Mouse (Mus musculus) forebrain, embryonic 11.5 days (tissue): ENCODE measurements at regions not wholly inside any gene's neighbourhood (a gene's known extent, or its start where the extent isn't known, plus 50 kb on each side); places are given as distances from the start of the nearest gene placed in this dataset.

Experiments
- ATAC-seq: fragments of 200-750 bp; cut with Nextera tagmentation; replicated peaks from 2 replicates; pipeline ENCODE4 v1.8.0; 2017; ENCODE audit warnings: moderate TSS enrichment; ENCODE audit not compliant: low FRiP score
- DNase-seq: peaks from one replicate; pipeline ENCODE4 v3.0.0-alpha.2; 2017; ENCODE audit warnings: low spot score
- H3K27ac ChIP-seq: fragments of 300-500 bp; sonication (generic); 2 replicates; pipeline ENCODE4 v1.5.1; 2014; ENCODE audit warnings: low read depth, low read length
- H3K27me3 ChIP-seq: fragments of 300-500 bp; sonication (generic); 2 replicates; pipeline ENCODE4 v1.6.1; 2014; ENCODE audit warnings: mild to moderate bottlenecking, low read length, mixed read lengths; ENCODE audit not compliant: control insufficient read depth, insufficient read depth
- H3K36me3 ChIP-seq: fragments of 300-500 bp; sonication (generic); 2 replicates; pipeline ENCODE4 v1.6.1; 2014; ENCODE audit warnings: mild to moderate bottlenecking, low read length, moderate library complexity, mixed read lengths; ENCODE audit not compliant: control insufficient read depth, insufficient read depth
- H3K4me1 ChIP-seq: fragments of 300-500 bp; sonication (generic); replicated peaks from 2 replicates; pipeline ENCODE4 v1.6.1; 2014; ENCODE audit warnings: low read length, mixed read lengths; ENCODE audit not compliant: control insufficient read depth, insufficient read depth
- H3K4me2 ChIP-seq: fragments of 300-500 bp; sonication (generic); 2 replicates; pipeline ENCODE4 v1.6.1; 2014; ENCODE audit warnings: low read depth, mild to moderate bottlenecking, low read length, moderate library complexity, mixed read lengths; ENCODE audit not compliant: severe bottlenecking
- H3K4me3 ChIP-seq: fragments of 300-500 bp; sonication (generic); 2 replicates; pipeline ENCODE4 v1.5.1; 2014; ENCODE audit warnings: low read depth, low read length
- H3K9ac ChIP-seq: fragments of 300-500 bp; sonication (generic); 2 replicates; pipeline ENCODE4 v1.6.1; 2014; ENCODE audit warnings: low read length
- H3K9me3 ChIP-seq: fragments of 300-500 bp; sonication (generic); 2 replicates; pipeline ENCODE4 v1.6.1; 2016; ENCODE audit warnings: low read length, mixed read lengths; ENCODE audit not compliant: control insufficient read depth
- WGBS: fragments of 180-500 bp; shearing (Covaris S2); extraction: QIAGEN DNeasy Blood & Tissue Kit; methylation state at CpG from one replicate; pipeline ENCODE4 v1.1.7; 2014; 5-methylcytosine and 5-hydroxymethylcytosine counted together

GRCm38 (mm10) chr1:157717131-157717530, 210.6 kb downstream of the Sec16b start:
- DNase-seq = no peak
- Histone ChIP-seq H3K36me3 (no peaks in the 10 kb centered on the region), H3K9ac (no peak overlapping the region), H3K4me1 (no peaks in the 10 kb centered on the region), H3K27me3 (no peaks in the 10 kb centered on the region), H3K9me3 (no peaks in the 10 kb centered on the region), H3K27ac (no peak overlapping the region), H3K4me3 (no peak overlapping the region), H3K4me2 (no peak overlapping the region)
- WGBS = 74% methylated on average over 5 of the region's 5 CpGs
- no peak for ATAC-seq

GRCm38 (mm10) chr1:157721946-157722345, 215.4 kb downstream of the Sec16b start:
- Histone ChIP-seq H3K27me3 (no peaks in the 10 kb centered on the region), H3K4me1 (no peaks in the 10 kb centered on the region), H3K9me3 (no peaks in the 10 kb centered on the region), H3K4me2 (no peak overlapping the region), H3K36me3 (no peaks in the 10 kb centered on the region), H3K9ac (no peak overlapping the region), H3K4me3 (no peak overlapping the region), H3K27ac (no peak overlapping the region)
- ATAC-seq = no peak
- WGBS = 90% methylated on average over 5 of the region's 5 CpGs
- no peak for DNase-seq

DNA sequence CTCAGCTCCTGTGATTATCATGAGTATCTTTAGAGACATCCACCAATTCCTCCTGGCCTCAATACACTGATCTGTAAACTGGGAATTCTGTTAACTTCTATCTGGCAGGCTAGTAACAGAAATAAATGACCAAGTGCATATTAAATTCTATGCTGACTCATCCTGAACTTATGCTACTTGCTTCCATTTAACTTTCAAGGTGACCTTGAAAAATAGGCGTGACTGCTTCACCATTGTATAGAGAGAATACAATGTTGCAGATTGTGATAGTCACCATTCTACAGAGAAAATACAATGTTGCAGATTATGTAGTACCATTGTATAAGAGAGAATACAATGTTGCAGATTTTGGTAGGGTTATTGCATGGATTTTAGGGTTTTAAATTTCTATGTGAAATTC, 224.6 kb downstream of the Sec16b start:
- Histone ChIP-seq H3K27ac (no peak overlapping the region), H3K4me2 (no peak overlapping the region), H3K36me3 (no peaks in the 10 kb centered on the region), H3K27me3 (no peaks in the 10 kb centered on the region), H3K9ac (no peak overlapping the region), H3K4me3 (no peak overlapping the region), H3K4me1 (no peaks in the 10 kb centered on the region), H3K9me3 (no peaks in the 10 kb centered on the region)
- 91% methylated on average over 1 of the region's 1 CpGs for WGBS
- ATAC-seq (no peak), DNase-seq (no peak)

- H3K4me3 ChIP-seq = no peak overlapping the region
Observed at GRCm38 (mm10) chr1:157740725-157741665, 234.5 kb downstream of the Sec16b start.

GRCm38 (mm10) chr1:157745611-157746010, 239.1 kb downstream of the Sec16b start:
- peak; percentile 77 for DNase-seq
- no peak overlapping the region for H3K4me3 ChIP-seq
- H3K4me1 ChIP-seq = no peaks in the 10 kb centered on the region; the same call in 1 of the 2 replicates
- H3K27ac ChIP-seq = no peak overlapping the region
- H3K36me3 ChIP-seq = no peaks in the 10 kb centered on the region
- H3K27me3 ChIP-seq = peaks cover 2% of the 10 kb centered on the region; the same call in 1 of the 2 replicates
- no peak overlapping the region for H3K9ac ChIP-seq
- no peak overlapping the region for H3K4me2 ChIP-seq
- no peaks in the 10 kb centered on the region for H3K9me3 ChIP-seq
- ATAC-seq = peak; percentile 60; the same call in 1 of the 2 replicates

More at GRCm38 (mm10) chr1:157740725-157741665, 234.5 kb downstream of the Sec16b start:
- no peak overlapping the region for H3K4me2 ChIP-seq
- H3K9me3 ChIP-seq = no peaks in the 10 kb centered on the region
- no peak overlapping the region for H3K27ac ChIP-seq
- H3K27me3 ChIP-seq = peaks cover 2% of the 10 kb centered on the region; the same call in 1 of the 2 replicates
- ATAC-seq (peak; percentile 22; the same call in 1 of the 2 replicates), DNase-seq (no peak)
- 23% methylated on average over 13 of the region's 13 CpGs for WGBS
- no peaks in the 10 kb centered on the region for H3K36me3 ChIP-seq
- peaks cover 3% of the 10 kb centered on the region for H3K4me1 ChIP-seq
- H3K9ac ChIP-seq = no peak overlapping the region

DNA sequence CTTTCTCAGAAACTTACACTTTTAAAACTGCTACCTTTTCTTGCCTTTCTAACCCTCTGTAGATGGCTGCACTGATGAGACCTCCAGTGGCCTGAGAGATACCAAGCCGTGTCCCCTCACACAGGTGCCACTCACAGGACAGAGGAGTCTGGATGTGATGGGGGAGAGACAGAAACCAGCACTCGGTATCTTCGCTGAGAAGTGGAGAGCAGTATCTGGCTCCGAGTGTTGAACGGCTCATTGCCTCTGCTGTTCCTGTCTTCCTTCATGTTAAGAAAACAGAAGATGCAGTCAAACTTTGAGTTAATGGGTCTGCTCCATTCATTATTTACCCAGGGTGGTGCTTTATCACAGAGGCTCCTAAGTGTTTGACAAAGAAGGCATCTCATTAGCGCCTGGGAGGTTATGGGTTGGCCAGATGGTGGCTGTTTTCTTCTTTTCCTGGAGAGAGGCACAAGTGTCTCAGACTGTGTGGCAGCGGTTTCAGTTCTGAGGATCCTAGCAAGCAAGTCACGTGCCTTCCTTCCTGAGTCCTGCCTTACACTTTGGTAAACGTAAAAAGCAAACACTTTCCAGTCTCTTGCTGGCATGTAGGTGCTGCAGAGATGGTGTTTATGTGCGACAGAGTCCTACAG, 248.6 kb downstream of the Sec16b start:
- Histone ChIP-seq H3K4me3 (no peak overlapping the region), H3K9me3 (no peaks in the 10 kb centered on the region), H3K4me2 (no peak overlapping the region), H3K36me3 (no peaks in the 10 kb centered on the region), H3K27me3 (no peaks in the 10 kb centered on the region), H3K9ac (no peak overlapping the region), H3K4me1 (peaks cover 2% of the 10 kb centered on the region; the same call in 1 of the 2 replicates), H3K27ac (no peak overlapping the region)
- no peak for DNase-seq
- WGBS = 64% methylated on average over 10 of the region's 10 CpGs
- ATAC-seq = peak; percentile 70; the same call in 1 of the 2 replicates

DNA sequence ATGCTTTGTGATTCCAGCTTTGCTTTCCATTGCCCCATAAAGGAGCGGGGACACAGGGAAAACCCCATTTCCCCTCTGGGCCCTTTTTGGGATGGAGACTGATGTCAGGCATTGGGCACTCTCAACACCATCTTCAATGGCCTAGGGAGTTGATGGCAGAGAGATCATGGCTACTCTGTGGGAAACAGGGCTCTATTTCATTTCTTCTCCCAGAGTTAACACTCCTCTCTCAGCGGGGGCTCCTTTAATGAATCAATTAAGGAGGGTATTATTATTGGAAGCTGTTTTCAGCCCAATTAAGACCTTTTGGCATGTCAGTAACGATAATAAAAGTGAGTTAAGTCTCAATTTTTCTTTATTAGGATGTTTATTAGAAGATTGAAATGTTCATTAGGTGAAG, 250.4 kb downstream of the Sec16b start:
- H3K4me1 ChIP-seq = peaks cover 2% of the 10 kb centered on the region; the same call in 1 of the 2 replicates
- no peaks in the 10 kb centered on the region for H3K36me3 ChIP-seq
- no peak overlapping the region for H3K4me3 ChIP-seq
- H3K9me3 ChIP-seq = no peaks in the 10 kb centered on the region
- H3K9ac ChIP-seq = no peak overlapping the region
- H3K4me2 ChIP-seq = no peak overlapping the region
- WGBS = 35% methylated on average over 3 of the region's 3 CpGs
- H3K27me3 ChIP-seq = no peaks in the 10 kb centered on the region
- H3K27ac ChIP-seq = no peak overlapping the region
- ATAC-seq (peak; percentile 82), DNase-seq (no peak)

- WGBS = 85% methylated on average over 1 of the region's 1 CpGs
- no peak for ATAC-seq
- peaks cover 2% of the 10 kb centered on the region; the same call in 1 of the 2 replicates for H3K4me1 ChIP-seq
Observed at GRCm38 (mm10) chr1:157758337-157758736, 251.8 kb downstream of the Sec16b start.

More at GRCm38 (mm10) chr1:157758337-157758736, 251.8 kb downstream of the Sec16b start:
- no peak overlapping the region for H3K4me2 ChIP-seq
- no peaks in the 10 kb centered on the region for H3K27me3 ChIP-seq
- H3K9me3 ChIP-seq = no peaks in the 10 kb centered on the region
- no peak overlapping the region for H3K9ac ChIP-seq
- H3K27ac ChIP-seq = no peak overlapping the region
- DNase-seq = no peak
- H3K36me3 ChIP-seq = no peaks in the 10 kb centered on the region
- H3K4me3 ChIP-seq = no peak overlapping the region
